Mouse (Mus musculus) urinary bladder, adult 18-20 months (tissue): ENCODE results near the gene Bex4.

Experiments used
- DNase-seq, 2 experiments: peaks; one replicate each; pipeline ENCODE4 v3.0.0; 2022; ENCODE audit warnings: low spot score in 2 of 2, mixed read lengths in 2 of 2

Bex4 gene

GRCm38 (mm10) chrX:136183107-136183506 is 44.3 kb downstream of the Bex4 start:
- DNase-seq = no peak
